Mouse (Mus musculus) gastrocnemius, postnatal 14 days (tissue): ENCODE results near the gene Cela1. TPM values are rescaled to one million over a fixed set of nuclear protein-coding genes. Genes with fewer than 3 reads are reported as not detected.

Experiments used
- DNase-seq: peaks from one replicate; pipeline ENCODE4 v3.0.0; 2021; ENCODE audit warnings: mixed read lengths
- intact Hi-C: fragments of 180-260 bp; cut with DNase I; formaldehyde crosslinking; loops from one replicate; pipeline ENCODE4 v1.15.1; 2025; ENCODE audit warnings: low total_unique reads
- total RNA-seq, 2 experiments: library from RNA; stranded (reverse); gene quantifications; 2 replicates each; pipeline ENCODE4 v1.2.3; 2021

Gene Cela1
- total RNA-seq, 2 experiments from 2014 or later = not detected

DNA sequence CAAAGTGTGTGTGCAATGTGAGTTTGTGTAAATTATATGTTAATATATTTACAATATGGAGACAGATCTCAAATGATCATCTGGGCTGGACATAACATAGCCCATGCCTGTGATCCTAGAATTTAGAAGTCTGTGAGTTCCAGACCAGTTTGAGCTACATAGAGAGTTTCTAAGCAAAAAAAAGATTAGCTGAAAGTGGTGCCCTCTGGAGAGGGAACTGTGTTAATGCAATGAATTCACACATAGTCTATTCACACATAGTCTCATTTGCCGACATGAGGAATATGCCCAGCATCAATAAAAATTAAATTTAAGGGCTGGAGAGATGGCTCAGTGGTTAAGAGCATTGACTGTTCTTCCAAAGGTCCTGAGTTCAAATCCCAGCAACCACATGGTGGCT lies 11.2 kb downstream of the Cela1 start:
- intact Hi-C loops = loop anchor here (5.0 kb wide), 1 partner anchor 139 kb away; no protein-coding TSS in a partner anchor
- DNase-seq = no peak

DNA sequence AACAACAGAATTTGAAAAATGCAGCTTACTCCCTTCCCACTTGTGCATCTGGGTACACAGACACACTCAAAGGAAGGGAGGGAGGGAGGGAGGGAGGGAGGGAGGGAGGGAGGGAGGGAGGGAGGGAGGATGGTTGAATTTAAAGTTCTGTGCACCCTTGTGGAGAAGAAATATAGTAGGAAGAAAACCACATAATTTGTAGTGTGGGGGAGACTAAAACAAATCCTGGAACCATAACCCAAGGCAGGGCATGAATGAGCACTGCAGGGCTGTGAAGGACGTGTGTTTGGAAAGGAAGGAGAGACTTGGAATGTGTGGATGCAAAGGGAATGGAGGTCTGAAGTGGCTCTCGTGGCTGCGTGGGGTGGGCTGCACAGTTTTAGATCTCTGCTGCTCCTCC lies 12.2 kb downstream of the Cela1 start:
- DNase-seq = no peak
- intact Hi-C loops = loop anchor here (5.0 kb wide), 1 partner anchor 138 kb away; no protein-coding TSS in a partner anchor

DNA sequence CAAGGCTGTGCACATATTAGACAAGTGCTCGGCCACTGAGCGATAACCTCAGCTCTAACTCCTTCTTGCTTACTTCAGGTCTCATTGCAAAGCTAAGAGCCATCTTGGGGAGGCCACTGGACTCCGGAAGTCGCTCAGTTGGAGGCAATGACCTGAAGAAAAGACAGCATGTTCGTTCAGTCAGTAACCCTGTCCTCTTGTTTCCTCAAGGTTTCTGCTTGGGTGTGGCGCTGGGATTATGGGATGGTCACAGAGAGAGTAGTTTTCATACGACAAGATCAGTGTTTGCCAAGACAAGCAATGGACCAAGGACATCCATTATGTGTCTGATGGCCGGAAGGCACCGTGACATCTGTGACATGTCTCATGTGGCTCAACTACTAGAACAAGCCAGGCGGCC lies 13.2 kb downstream of the Cela1 start:
- intact Hi-C loops = no loop called here
- DNase-seq = no peak

DNA sequence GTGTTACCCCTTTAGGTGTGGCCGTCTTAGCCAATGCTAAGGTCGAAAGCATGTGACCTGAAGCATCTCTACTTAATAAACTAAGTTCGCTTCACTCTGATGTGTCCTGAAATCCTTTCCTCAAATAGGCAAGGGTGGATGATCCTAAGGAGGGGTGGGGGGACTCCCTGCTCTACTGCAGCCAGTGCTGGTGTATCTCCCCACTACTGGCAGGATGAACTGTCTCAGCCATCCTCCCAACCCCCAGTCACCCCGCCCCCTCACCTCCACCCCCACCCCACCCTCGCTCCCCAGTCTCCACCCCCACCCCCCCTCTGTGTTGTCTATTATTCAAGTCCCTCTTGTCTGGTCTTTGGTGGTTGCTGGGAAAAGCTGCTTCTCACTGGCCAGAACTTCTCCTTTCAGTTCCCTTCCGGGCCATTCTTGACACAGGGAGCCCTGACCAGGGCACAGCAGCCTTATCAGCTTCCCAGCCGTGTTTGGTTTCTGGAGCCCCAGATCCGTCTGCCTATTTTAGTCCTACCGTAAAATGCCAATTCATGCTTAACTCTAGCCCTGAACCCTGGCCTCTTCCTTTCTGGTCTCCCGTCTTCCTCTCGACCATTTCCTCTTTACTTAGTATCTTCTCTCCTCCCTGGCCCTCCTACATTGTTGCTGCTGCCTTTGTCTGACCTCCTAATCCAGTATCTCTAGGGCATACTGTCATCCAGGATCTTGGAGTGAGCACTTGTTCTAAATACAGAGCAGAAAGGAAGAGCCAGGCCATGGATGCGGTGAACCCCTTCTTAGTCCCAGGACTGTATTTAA lies 13.9 kb downstream of the Cela1 start:
- DNase-seq = no peak
- intact Hi-C loops = no loop called here

DNA sequence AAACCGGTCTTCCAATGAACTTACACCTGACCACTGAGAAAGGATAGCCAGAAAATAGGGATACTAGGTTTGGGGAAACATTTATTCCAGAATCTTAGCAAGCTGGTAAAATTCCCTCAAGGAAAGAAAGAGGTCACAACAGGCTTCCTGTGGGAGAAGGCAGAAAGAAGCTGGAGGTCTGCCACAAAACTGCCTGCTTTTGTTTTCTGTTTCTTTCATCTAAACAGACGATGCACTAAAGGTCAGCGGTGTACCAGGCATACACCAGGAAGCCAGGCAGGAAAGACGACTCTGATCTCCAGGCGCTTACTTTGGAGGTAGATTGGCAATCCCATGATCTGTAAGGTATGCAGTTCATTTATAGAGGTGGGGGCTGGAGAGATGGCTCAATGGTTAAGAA lies 16.9 kb downstream of the Cela1 start:
- intact Hi-C loops = no loop called here
- no peak for DNase-seq

DNA sequence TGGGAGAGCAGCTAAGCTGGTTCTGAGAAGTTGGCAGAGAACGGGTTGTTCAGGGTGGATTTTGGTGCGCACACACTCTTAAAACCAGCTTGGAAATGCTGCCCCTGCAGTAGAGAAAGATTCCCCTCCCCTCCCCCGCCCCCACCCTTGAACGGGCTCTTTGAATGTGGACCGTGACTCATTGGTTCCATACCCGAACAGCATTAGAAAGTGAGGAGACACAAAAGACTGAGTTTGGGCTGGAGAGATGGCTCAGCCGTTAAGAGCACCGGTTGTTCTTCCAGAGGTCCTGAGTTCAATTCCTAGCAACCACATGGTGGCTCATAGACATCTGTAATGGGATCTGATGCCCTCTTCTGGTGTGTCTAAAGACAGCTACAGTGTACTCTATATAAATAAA lies 17.7 kb downstream of the Cela1 start:
- no peak for DNase-seq
- intact Hi-C loops = no loop called here

DNA sequence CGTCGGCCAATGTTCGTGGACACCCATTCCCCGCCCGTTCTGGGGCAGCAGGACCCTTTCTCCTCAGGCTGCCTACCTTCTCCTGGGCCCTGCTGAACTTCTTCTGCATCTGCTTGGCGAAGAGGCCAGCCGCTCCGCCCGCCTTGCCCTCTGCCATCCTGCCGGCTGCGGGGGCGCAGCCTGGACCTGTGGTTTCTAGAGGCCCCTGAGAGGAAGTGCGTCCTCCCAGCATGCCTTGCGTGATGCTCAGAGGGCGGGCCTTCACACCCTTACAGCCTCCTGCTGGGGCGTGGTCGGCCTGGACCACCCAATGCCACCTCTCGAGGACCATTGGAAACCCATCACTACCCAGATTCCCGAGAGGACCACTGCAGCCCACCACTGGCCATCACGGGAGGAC lies 18.4 kb downstream of the Cela1 start, which contains the start of gene Bin2:
Bin2 (minus strand) TSS at position 217 of the 400 bp plus-strand sequence.
- DNase-seq = no peak
- intact Hi-C loops = no loop called here

DNA sequence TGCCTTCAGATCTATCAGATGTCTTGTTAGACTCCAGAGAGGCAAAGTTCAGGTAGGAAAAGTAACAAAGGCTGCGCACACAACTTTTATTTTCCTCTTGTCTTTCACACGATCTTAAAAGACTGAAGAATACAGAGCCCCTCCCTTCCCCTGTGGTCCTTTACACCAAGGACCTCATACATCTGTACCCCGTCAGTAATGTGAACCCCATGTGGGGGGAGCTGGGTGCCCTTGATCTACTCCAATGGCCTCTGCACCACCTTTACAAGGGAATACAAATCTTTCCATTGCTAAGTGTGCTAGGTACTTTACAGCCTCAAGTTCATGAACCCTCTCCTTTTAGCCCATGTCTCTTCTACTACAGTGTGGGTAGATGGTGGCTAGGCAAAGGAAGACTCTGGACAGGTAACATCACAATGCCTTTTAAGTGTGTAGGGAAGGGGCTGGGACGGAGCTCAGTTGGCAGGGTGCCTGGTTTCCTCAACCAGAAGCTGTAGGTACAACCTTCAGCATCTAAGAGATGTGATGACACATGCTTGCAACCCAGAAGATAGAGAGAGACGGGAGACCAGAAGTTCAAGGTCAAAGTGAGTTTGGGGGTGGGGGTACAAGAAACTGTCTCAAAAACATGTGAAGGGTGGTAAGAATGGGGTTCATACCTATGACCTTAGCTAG lies 19.7 kb downstream of the Cela1 start:
- no peak for DNase-seq
- intact Hi-C loops = no loop called here

DNA sequence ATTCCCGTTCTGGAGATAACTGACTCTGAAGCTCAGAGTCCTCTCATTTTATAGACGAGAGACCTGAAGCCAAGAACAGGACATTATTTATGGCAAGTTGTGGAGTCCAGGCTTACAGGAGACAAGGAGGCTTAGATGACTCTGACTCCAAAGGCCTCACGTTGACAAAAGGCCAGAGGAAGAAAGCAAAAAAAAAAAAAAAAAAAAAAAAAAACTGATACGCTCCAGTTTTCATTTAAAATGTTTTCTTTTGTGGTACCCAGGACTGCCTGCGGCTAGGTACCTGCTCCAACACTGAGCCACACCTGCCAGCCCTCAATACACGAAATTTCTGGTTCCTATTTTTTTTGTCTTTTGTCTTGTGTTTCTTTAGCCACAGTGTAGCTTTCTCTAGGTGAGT lies 20.3 kb downstream of the Cela1 start:
- DNase-seq = no peak
- intact Hi-C loops = no loop called here

DNA sequence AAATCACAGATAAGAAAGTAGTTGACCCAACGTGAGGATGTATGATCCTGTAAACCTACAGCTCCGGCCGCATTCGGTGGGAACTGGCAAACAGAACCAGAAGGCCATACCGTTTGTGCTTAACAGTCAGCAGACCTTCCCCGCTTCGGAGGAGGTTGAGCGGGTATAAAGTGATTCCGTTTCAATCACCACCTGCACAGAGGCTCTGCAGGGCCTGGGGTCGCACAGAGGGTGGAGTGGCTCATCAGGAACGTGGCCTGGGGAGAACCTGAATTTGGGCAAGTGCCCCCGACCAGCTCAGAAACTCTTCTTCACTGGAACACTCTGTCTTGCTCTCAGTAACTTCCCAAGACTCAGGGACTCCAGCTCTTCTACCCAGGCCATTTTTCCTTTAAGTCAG lies 20.9 kb downstream of the Cela1 start:
- DNase-seq = no peak
- intact Hi-C loops = no loop called here

DNA sequence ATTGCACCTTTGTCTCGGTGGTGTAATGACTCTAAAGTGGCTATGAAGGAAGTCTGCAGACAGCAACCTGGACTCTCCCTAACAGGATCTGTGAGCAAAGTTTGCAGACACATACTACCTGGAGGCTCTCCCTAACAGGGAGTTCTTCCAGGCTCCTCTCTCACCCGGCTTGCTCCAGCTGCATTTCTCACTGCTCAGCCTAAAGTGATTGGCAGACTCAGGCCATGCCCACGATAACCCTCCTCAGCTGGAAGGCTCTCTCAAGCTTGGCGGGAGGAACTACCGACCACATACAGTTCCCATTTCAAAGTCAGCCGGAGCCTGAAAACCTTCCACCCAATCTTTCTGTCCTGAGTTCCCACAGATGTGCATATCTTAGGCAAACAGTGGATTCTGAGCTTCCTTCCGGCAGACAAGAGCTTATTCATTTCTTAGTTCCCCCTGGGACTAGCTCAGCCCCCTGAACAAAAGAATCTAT lies 21.5 kb downstream of the Cela1 start:
- intact Hi-C loops = no loop called here
- no peak for DNase-seq

DNA sequence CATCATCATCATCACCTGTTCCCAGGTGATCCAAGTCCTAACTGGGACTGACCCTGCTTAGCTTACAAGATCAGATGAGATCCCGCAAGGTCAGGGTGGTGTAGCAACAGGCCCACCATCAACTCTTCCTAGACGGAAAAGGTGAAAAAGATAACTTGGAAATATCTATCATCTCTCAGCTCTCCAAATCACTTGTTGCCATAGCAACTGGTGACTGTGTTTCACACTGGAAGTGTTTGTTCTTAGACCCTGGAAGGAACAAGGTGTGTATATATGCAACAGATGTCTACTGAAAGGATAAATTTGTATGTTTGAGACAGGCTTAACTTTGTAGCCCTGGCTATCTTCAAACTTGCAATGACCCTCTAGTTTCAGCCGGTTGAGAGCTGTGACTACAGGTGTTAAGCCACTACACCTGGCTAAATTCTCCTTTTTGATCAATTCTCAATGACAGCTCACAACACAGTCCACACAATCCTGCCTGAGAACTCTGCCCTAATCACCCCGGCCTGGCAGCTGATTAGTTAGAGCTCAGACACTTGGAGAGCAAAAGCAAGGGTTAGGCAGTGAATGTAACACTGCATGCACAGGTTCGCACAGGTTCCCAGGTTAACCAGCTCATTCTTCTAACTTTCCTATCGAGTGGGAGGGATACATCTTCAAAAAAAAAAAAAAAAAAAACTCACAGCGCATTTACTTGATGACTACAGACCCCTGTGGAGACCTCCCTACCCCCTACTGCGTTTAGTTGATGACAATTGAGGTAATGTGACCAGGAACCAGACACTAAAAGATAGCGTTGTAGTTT lies 22.1 kb downstream of the Cela1 start:
- no peak for DNase-seq
- intact Hi-C loops = no loop called here

DNA sequence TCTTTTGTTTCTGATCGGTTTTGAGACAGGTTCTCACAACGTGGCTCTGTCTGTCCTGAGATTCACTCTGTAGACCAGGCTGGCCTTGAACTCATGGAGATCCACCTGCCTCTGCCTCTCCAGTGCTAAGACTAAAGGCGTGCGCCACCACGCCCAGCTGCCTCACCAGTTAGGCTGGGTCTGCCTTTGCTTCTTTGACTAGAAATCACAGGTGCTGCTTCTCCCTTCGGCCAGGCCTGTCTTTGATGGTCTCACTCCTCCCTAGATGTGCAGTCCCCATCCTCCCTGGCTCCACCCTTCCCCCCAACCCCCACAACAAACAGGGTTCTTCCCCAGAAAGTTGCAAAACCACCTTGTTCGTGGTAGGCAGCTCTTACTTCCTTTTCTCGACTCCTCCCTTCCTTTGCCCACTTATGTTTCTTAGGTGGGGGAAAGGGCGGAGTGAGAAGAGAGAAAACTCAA lies 22.9 kb downstream of the Cela1 start:
- DNase-seq = no peak
- intact Hi-C loops = no loop called here

DNA sequence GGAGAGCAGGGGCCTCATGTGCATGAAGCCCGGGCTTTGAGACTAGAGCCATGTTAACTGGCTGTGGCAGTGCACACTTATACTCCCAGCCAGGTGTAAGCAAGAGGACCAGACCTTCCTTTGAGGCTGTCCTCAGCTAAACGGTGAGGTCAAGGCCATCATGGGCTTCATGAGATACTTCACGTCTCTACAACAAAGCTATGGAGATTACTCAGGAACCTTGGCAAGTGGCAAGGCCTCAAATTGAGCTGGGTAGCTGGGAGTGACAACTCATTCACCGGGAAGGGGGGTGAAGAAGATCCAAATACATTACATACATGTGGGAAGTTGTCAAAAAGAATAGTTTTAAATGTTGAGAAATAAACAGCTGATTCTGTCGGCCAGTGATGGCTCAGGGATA lies 26.9 kb downstream of the Cela1 start:
- no peak for DNase-seq
- intact Hi-C loops = no loop called here

DNA sequence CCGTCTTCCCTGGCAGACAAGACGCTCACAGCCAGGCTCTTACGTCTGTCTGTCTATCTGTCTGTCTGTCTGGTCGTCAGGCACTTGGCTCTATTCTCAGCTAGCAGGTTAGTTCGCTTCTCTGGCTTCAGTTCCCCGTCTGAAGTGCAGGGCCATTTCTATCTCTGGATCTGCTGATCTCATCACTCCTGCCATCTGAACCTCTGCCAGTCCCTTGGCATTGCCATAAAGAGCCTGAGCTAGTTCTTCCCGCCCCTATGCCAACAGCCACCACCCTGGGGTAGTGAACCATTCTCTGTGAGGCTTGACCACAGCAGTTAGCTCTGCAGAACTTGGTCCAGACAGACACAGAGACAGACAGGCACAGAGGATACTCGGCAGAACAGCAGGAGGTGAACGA lies 27.4 kb downstream of the Cela1 start:
- peak; percentile 65 for DNase-seq
- intact Hi-C loops = no loop called here

DNA sequence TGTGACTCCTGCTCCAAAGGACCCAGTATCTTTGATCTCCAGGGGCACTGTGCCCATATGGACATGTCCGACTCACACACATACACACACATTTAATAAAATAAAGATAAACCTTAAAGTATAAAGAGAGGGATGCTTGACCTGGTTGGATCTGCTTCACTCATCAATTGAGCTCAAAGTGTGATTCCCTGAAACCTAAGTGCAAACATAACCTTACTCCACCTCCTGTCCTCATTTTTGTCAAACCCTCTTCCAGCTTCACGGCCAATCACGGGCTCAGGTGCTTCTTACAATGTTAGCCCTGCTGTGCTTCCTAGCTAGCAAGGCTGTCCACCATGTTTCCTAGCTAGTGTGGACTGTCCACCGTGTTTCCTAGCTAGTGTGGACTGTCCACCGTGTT lies 32.5 kb downstream of the Cela1 start:
- no peak for DNase-seq
- intact Hi-C loops = no loop called here

DNA sequence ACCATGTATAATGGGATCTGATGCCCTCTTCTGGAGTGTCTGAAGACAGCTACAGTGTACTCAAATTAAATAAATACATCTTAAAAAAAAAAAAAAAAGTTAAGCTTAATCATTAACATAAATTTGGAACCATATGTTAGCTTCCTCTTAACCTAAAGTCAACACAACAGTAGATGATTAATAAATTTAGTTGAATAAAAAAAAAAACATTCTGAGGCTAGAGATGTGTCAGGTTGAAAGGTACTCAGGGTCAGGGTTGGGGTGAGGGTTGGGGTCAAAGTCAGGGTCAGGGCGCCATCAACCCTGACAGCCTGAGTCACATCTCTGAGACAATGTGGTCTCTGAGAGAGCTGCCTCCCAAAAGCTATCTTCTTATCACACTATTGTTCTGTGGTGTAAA lies 33.5 kb downstream of the Cela1 start:
- no peak for DNase-seq
- intact Hi-C loops = no loop called here

DNA sequence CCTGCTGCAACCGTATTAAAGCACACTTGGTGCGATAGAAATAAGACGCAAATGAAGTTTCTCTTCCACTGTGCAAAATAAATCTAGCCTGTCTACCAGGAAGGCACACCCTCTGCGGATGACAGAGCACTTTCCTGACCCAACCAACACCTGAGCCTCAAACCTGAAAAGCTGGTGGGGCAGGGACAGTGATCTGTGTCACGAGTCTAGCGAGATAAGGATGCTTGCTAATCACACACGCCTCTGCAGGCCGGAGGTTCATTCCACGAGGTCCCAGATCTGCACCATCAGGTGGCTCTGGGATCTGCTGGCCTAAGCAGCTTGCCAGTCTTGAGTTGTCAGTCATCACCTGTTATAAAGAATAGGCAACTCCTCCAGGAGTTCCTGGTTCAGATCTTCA lies 36.1 kb downstream of the Cela1 start:
- DNase-seq = no peak
- intact Hi-C loops = no loop called here

DNA sequence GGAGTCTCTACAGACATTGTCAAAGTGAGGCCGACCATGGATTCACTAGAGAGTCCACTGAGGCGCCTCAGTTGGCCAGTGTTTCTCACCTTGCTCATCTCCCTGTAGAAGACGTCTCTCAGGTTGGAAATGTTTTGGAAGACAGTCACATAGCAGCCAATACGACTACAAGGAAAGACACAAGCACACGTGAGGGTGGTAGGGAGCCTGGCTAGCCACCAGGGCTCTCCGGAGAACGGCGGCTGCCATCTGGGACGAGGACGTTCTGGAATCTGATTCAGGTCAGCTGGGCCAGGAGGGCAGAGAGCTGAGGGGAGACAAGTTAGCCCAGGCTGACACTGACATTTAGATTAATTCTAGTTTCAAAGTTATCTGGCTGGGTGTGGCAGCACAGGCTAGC lies 37.6 kb downstream of the Cela1 start:
- intact Hi-C loops = no loop called here

DNA sequence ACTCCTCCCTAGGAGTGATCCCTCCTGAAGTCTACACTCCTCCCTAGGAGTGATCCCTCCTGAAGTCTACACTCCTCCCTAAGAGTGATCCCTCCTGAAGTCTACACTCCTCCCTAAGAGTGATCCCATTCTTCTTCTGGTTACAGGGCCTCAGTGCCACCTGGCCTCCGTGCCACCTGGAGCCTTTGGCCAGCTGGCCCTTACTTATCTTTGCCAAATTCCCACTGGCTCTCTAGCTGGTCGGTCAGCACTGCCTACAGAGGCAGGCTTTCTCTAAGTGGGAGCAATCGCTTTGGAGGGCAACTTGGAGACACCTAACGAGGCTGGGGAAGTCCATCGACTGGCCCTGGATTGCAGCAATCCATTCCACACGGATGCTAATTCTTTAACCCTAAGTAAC lies 41.6 kb downstream of the Cela1 start:
- DNase-seq = no peak
- intact Hi-C loops = no loop called here

More for the DNA sequence above, 37.6 kb downstream of the Cela1 start:
- no peak for DNase-seq
